Mouse (Mus musculus): Measurements from ENCODE around the gene 2610301B20Rik. TPM values are rescaled to one million over a fixed set of nuclear protein-coding genes. Genes with fewer than 3 reads are reported as not detected.
"Not testable (repeated sequence)": the region's sequence is repeated elsewhere in the genome, so short reads cannot be mapped to it uniquely, and the experiment has no call there.

The 2610301B20Rik gene
- total and polyA plus RNA-seq, 3 experiments = 13.3 to 15.7 TPM; not detected in 1

- H3K27me3 ChIP-seq (ENCODE audit: control insufficient read depth in 1 of 2, insufficient read depth in 2 of 2, low read length in 2 of 2) = no peaks in the 10 kb centered on the region
- no peaks in the 10 kb centered on the region for H3K9me3 ChIP-seq (replicated peaks; ENCODE audit: insufficient read depth, low read length)
- no peak overlapping the region for H3K4me3 ChIP-seq (ENCODE audit: control insufficient read depth in 1 of 2, insufficient read depth in 1 of 2, low read depth in 2 of 2, low read length in 2 of 2)
- no peak overlapping the region for H3K9ac ChIP-seq (ENCODE audit: control insufficient read depth, low read depth, low read length, poor library complexity, severe bottlenecking)
- H3K27ac ChIP-seq (ENCODE audit: control insufficient read depth, low read depth, low read length) = no peak overlapping the region
- H3K4me1 ChIP-seq (ENCODE audit: control insufficient read depth in 1 of 2, insufficient read depth in 2 of 2, low read length in 2 of 2) = peaks cover 0 to 3% of the 10 kb centered on the region in 2 experiments; a peak in 1 of 4 replicates
- H3K79me2 ChIP-seq (ENCODE audit: control insufficient read depth, insufficient read depth, low read length, poor library complexity) = no peaks in the 10 kb centered on the region
- TF ChIP-seq USF1 (IDR thresholded peaks at IDR 0.05; ENCODE audit: low read depth, low read length) (peak; percentile 83), EP300 (IDR thresholded peaks at IDR 0.05; ENCODE audit: low read depth in 1 of 2, low read length in 2 of 2) (no peak), HCFC1 (IDR thresholded peaks at IDR 0.05; ENCODE audit: low read depth, low read length) (peak; percentile 67), NRF1 (IDR thresholded peaks at IDR 0.05; ENCODE audit: insufficient read depth, low read depth, low read length, poor library complexity, severe bottlenecking) (0 out of 2 replicates have a peak, but pooled peaks have one; percentile 24), TAL1 (IDR thresholded peaks at IDR 0.05; ENCODE audit: low read length) (no peak), ELF1 (IDR thresholded peaks at IDR 0.05; ENCODE audit: low read depth, low read length) (no peak), POLR2AphosphoS5 (IDR thresholded peaks at IDR 0.05; ENCODE audit: borderline replicate concordance, low read depth, low read length) (no peak), RCOR1 (IDR thresholded peaks at IDR 0.05; ENCODE audit: low read depth, low read length) (peak; percentile 28; the same call in 1 of the 2 replicates)
- H3K36me3 ChIP-seq (ENCODE audit: control insufficient read depth in 1 of 2, insufficient read depth in 2 of 2, low read length in 2 of 2) = no peaks in the 10 kb centered on the region
- DNase-seq (ENCODE audit: low read depth, low spot score) = peak; percentile 56
These were observed 14.3 kb upstream of the 2610301B20Rik start for GRCm38 (mm10) chr4:10859911-10860581.

- no peaks in the 10 kb centered on the region for H3K36me3 ChIP-seq (ENCODE audit: control insufficient read depth in 1 of 2, insufficient read depth in 2 of 2, low read length in 2 of 2)
- H3K4me3 ChIP-seq (ENCODE audit: control insufficient read depth in 1 of 2, insufficient read depth in 1 of 2, low read depth in 2 of 2, low read length in 2 of 2) = no peak overlapping the region
- H3K9ac ChIP-seq (ENCODE audit: control insufficient read depth, low read depth, low read length, poor library complexity, severe bottlenecking) = no peak overlapping the region
- no peaks in the 10 kb centered on the region for H3K9me3 ChIP-seq (replicated peaks; ENCODE audit: insufficient read depth, low read length)
- H3K79me2 ChIP-seq (ENCODE audit: control insufficient read depth, insufficient read depth, low read length, poor library complexity) = no peaks in the 10 kb centered on the region
- H3K4me1 ChIP-seq (ENCODE audit: control insufficient read depth in 1 of 2, insufficient read depth in 2 of 2, low read length in 2 of 2) = peaks cover 0 to 3% of the 10 kb centered on the region in 2 experiments; a peak in 1 of 4 replicates
- no peak overlapping the region for H3K27ac ChIP-seq (ENCODE audit: control insufficient read depth, low read depth, low read length)
- DNase-seq (ENCODE audit: low read depth, low spot score) = no peak
- TF ChIP-seq KAT2A (conservative IDR thresholded peaks at IDR 0.05; ENCODE audit: low read depth, low read length) (no peak), MYC (IDR thresholded peaks at IDR 0.05; ENCODE audit: low read depth, low read length) (no peak), JUND (IDR thresholded peaks at IDR 0.05; ENCODE audit: low read depth, low read length) (no peak), MYB (IDR thresholded peaks at IDR 0.05; ENCODE audit: low read depth, low read length) (no peak), UBTF (IDR thresholded peaks at IDR 0.05; ENCODE audit: borderline replicate concordance, insufficient read depth, low read depth, low read length) (no peak), MAZ (IDR thresholded peaks at IDR 0.05; ENCODE audit: low read depth, low read length) (no peak), NRF1 (IDR thresholded peaks at IDR 0.05; ENCODE audit: insufficient read depth, low read depth, low read length, poor library complexity, severe bottlenecking) (no peak), GABPA (IDR thresholded peaks at IDR 0.05; ENCODE audit: low read depth, low read length) (no peak), MAX (IDR thresholded peaks at IDR 0.05; ENCODE audit: low read length) (no peak), SIN3A (IDR thresholded peaks at IDR 0.05; ENCODE audit: low read length) (no peak), MXI1 (IDR thresholded peaks at IDR 0.05; ENCODE audit: low read depth, low read length) (no peak), ZNF384 (IDR thresholded peaks at IDR 0.05; ENCODE audit: low read depth, low read length) (no peak)
- no peaks in the 10 kb centered on the region for H3K27me3 ChIP-seq (ENCODE audit: control insufficient read depth in 1 of 2, insufficient read depth in 2 of 2, low read length in 2 of 2)
These were observed 13.5 kb upstream of the 2610301B20Rik start for GRCm38 (mm10) chr4:10860825-10861224.

GRCm38 (mm10) chr4:10862882-10863281 is 11.4 kb upstream of the 2610301B20Rik start:
- not testable (repeated sequence) for DNase-seq (ENCODE audit: low read depth, low spot score); H3K79me2 ChIP-seq (ENCODE audit: control insufficient read depth, insufficient read depth, low read length, poor library complexity); H3K27ac ChIP-seq (ENCODE audit: control insufficient read depth, low read depth, low read length); H3K27me3 ChIP-seq (ENCODE audit: control insufficient read depth in 1 of 2, insufficient read depth in 2 of 2, low read length in 2 of 2); H3K9ac ChIP-seq (ENCODE audit: control insufficient read depth, low read depth, low read length, poor library complexity, severe bottlenecking); H3K4me1 ChIP-seq (ENCODE audit: control insufficient read depth in 1 of 2, insufficient read depth in 2 of 2, low read length in 2 of 2); H3K36me3 ChIP-seq (ENCODE audit: control insufficient read depth in 1 of 2, insufficient read depth in 2 of 2, low read length in 2 of 2); H3K4me3 ChIP-seq (ENCODE audit: control insufficient read depth in 1 of 2, insufficient read depth in 1 of 2, low read depth in 2 of 2, low read length in 2 of 2); H3K9me3 ChIP-seq (replicated peaks; ENCODE audit: insufficient read depth, low read length)
